Mouse (Mus musculus) testis, adult 2 months (tissue): ENCODE data around the gene Gsdma3.

Source experiments
- CTCF ChIP-seq: fragments of 200-500 bp; IDR thresholded peaks from 2 replicates; pipeline ENCODE4 v1.5.1; 2012; ENCODE audit warnings: low read depth, mild to moderate bottlenecking, inconsistent platforms, low read length, moderate library complexity; ENCODE audit not compliant: control insufficient read depth, insufficient read depth, insufficient replicate concordance
- POLR2A ChIP-seq: fragments of 200-500 bp; IDR thresholded peaks from 2 replicates; pipeline ENCODE4 v1.6.1; 2012; ENCODE audit warnings: low read depth, mild to moderate bottlenecking, inconsistent platforms, low read length, moderate library complexity; ENCODE audit not compliant: control insufficient read depth

- TF ChIP-seq CTCF (no peak), POLR2A (no peak)
Observed at GRCm38 (mm10) chr11:98582551-98583264, 43.5 kb upstream of the Gsdma3 start.
